Mouse (Mus musculus) embryonic fibroblast, embryonic 13.5 days (primary cell): Measurements from ENCODE around the gene Hist1h3f. TPM values are rescaled to one million over a fixed set of nuclear protein-coding genes. Genes with fewer than 3 reads are reported as not detected.
"Not testable (repeated sequence)": the region's sequence is repeated elsewhere in the genome, so short reads cannot be mapped to it uniquely, and the experiment has no call there.

ENCODE experiments used
- H3K27ac ChIP-seq: 2 replicates; pipeline ENCODE4 v1.5.1; 2012; ENCODE audit warnings: low read length, control low read depth, inconsistent platforms; ENCODE audit not compliant: insufficient read depth
- H3K4me1 ChIP-seq: 2 replicates; pipeline ENCODE4 v1.6.1; 2011; ENCODE audit warnings: low read length; ENCODE audit not compliant: control insufficient read depth, insufficient read depth
- H3K4me3 ChIP-seq: 2 replicates; pipeline ENCODE4 v1.5.1; 2011; ENCODE audit warnings: mild to moderate bottlenecking, control low read depth, low read length; ENCODE audit not compliant: insufficient read depth
- CTCF ChIP-seq: IDR thresholded peaks from 2 replicates; pipeline ENCODE4 v1.5.1; 2011; ENCODE audit warnings: mild to moderate bottlenecking, control low read depth, low read length, moderate library complexity, borderline replicate concordance; ENCODE audit not compliant: insufficient read depth
- POLR2A ChIP-seq: IDR thresholded peaks from 2 replicates; pipeline ENCODE4 v1.6.1; 2011; ENCODE audit warnings: low read depth, mild to moderate bottlenecking, control low read depth, low read length, moderate library complexity
- polyA plus RNA-seq: library from polyadenylated mRNA; stranded (reverse); fragments of >200 nt; gene quantifications from 2 replicates; pipeline ENCODE4 v1.2.4, GENCODE M21; 2011; ENCODE audit warnings: low read depth; ENCODE audit not compliant: missing spikeins, insufficient read length

Gene Hist1h3f
- polyA plus RNA-seq, 1 experiment, result 0.61 TPM

DNA sequence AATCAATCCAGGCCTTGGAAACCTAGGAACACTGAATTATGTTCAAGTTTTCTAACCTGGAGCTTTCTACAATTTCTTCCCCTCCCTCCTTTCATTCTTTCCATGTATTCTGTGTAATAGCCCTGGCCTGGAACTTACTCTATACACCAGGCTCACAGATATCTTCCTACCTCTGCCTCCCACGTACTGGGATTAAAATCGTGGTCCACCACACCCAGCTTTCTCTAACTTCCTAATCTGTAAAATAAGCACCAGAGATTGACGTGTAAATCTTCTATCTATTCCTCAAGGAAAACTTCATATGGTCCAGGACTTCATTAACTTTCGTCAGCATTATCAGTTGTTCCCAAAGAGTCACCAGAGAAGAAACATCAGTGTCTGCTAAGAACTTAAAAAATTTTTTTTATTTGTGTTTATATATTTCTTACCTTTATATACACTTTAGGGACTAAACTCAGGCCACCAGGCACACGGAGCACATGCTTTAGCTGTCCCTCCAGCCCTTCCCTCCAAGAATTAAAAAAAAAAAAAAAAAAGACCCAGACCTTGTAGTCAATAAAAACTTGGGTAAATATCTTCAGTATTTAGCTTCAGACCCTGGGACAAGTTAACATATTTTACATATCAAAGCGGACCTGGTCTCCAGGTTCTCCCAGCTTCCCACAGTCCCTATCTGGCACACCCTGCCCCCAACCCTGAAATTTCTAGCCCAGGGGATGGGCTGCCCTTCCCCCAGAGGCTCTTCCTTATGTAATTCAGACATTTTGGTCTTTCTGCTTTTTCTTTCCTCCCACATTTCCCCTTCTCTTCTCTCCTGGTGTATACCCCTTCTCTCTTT, 38.6 kb downstream of the Hist1h3f start:
- H3K27ac ChIP-seq, result peak overlapping the region; percentile 64
- H3K4me3 ChIP-seq, result peak overlapping the region; percentile 66
- TF ChIP-seq CTCF (no peak), POLR2A (peak; percentile 57)

DNA sequence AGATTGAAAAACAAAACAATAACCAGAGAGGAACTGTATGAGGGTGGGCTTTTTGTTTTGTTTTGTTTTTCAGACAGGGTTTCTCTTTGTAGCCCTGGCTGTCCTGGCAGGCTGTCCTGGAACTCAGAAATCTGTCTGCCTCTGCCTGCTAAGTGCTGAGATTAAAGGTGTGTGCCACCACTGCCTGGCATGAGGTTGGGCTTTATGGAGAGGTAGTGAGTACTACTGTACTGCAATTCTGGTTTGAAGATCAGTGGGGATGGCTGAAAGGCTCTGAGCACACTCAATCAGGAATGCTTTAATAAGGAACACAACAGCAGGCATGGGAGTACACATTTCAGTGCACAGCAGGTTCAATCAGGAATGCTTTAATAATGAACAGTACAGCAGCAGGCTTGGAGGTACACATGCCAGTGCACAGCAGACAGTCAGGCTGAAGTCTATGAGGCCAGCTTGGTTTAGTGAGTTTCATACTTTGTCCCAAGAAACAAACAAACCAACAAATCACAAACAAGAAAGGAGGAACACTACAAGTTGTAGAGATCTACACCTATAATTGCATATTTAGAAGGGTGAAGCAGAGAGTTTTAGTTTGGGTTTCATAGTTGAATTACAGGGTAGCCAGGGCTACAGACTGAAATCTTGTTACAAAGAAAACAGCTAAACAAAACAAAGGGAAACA, 39.7 kb downstream of the Hist1h3f start:
- H3K4me3 ChIP-seq, result no peak overlapping the region; the same call in 1 of the 2 replicates
- peaks cover 3% of the 10 kb centered on the region for H3K4me1 ChIP-seq
- peak overlapping the region; percentile 64 for H3K27ac ChIP-seq
- TF ChIP-seq POLR2A, result no peak

More for the DNA sequence above, 38.6 kb downstream of the Hist1h3f start:
- peaks cover 3% of the 10 kb centered on the region for H3K4me1 ChIP-seq

DNA sequence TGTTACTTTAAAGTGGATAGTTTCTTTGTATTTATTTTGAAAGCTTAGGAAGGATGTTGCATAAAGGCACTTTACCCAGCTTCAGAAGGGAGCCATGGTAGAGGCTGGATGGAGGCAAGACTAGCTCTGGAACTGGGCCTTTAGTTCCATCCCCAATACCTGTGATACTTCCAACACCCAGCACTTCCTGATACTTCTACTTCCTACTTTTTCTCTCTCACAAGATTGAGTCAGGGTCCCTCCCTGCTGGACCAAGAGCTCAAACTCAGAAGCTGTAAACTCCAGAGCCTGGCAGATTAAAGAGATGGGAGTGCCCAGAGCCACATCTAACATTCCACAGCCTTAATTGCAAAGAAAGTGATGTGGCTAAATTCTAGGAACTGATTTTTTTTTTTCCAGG, 40.5 kb downstream of the Hist1h3f start:
- TF ChIP-seq POLR2A (peak; percentile 8; the same call in 1 of the 2 replicates), CTCF (no peak)
- Histone ChIP-seq H3K27ac (peak overlapping the region; percentile 80), H3K4me1 (peaks cover 3% of the 10 kb centered on the region), H3K4me3 (peak overlapping the region; percentile 7; the same call in 1 of the 2 replicates)

DNA sequence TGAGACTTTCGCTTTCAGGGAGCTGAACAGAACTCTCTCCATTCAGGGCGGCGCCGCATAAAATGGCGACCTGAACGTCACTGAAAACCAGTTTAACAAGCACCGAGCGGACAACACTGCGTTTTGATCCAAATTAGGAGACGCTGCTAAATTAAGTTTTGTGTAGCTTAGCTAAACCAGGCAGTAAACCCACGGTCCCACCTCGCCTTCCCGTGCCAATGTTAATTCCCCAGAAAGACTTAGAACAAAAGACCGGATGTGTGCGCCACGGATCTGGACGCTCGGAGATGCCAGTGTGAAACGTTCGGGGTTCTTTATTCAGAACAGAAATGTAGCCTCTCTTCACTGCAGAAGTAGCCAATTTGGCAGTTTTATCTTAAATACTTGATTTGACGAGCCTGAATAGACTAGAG, 41.2 kb downstream of the Hist1h3f start:
- H3K4me1 ChIP-seq, result peaks cover 3% of the 10 kb centered on the region

DNA sequence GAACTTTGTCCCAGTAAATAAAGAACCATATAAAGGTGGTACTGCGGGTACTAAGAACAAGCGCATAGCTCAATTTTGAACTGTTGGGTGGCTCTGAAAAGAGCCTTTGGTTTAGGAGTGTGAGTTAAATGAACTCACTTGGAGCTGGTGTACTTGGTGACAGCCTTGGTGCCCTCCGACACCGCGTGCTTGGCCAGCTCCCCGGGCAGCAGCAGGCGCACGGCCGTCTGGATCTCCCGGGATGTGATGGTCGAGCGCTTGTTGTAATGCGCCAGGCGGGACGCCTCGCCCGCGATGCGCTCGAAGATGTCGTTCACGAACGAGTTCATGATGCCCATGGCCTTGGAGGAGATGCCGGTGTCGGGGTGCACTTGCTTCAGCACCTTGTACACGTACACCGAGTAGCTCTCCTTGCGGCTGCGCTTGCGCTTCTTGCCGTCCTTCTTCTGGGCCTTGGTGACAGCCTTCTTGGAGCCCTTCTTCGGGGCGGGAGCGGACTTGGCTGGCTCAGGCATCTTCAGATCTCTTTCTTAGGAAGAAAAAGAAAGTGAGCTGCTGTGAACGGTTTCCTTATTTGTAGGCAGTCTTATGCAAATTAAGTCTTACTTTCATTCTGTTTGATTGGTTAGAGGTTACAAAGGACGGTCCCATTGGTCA, 41.7 kb downstream of the Hist1h3f start:
- not testable (repeated sequence) for H3K4me1 ChIP-seq
- H3K4me3 ChIP-seq, result peak overlapping the region; percentile 24
- peak; percentile 95 for TF ChIP-seq POLR2A
- H3K27ac ChIP-seq, result peak overlapping the region; percentile 80

More for the DNA sequence above, 41.2 kb downstream of the Hist1h3f start:
- TF ChIP-seq POLR2A (peak; percentile 88), CTCF (no peak)
- peak overlapping the region; percentile 80 for H3K27ac ChIP-seq
- H3K4me3 ChIP-seq, result peak overlapping the region; percentile 24

DNA sequence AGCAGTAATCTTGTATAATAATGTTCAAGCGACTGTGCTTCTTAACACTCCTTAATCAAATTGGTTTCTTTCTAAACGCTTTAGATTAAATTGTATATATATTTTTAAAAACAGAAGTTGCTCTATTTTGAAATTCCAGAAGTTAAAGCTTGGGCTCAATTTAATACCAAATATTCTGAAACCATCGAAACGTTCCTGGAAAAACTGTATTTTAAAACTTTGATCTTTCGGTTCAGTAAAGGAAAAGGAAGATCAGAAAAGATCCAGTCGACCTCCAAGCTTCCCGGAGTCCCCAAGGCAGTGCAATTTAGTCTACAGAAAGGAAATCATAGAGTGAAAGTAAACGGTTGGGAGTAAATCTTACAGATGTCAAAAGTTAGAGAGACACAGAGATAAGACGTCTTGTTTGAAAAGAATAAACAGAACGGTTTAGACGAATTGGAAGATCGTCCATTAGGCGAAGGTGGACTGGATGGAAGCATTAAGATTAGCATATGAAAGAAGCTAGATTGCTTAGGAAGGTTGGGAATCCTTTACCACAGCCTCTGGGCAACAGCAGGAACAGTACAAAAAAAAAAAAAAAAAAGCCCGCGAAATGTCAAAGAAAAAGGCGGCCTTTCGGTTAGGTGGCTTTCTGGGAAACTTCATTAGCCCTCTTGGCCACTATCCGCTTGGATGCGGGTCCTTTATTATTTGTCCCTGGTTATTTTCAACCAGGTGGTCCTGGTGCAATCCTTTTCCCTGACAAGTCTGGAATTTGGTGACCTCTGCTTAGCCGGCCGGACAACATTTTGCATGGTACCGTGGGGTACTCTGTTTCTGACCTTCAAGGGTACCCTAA, 42.5 kb downstream of the Hist1h3f start:
- Histone ChIP-seq H3K4me1 (peaks cover 3% of the 10 kb centered on the region), H3K27ac (peak overlapping the region; percentile 94), H3K4me3 (peak overlapping the region; percentile 29)
- TF ChIP-seq POLR2A, result peak; percentile 33; the same call in 1 of the 2 replicates
- no peak for TF ChIP-seq CTCF

DNA sequence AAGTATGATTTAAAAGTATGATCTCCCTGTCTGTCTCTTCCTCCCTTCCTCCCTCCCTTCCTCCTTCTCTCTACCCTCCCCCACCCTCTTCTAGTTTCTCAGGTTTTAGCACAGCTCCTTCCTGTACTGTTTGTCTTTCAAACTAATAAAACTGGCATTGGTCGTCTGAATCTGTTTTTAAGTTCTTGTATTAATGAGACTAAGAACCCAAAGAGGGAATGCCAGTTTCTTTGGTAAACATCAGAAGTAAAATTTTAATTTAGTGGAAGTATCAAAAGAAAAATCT, 43.0 kb downstream of the Hist1h3f start:
- Histone ChIP-seq H3K27ac (peak overlapping the region; percentile 94), H3K4me3 (peak overlapping the region; percentile 29), H3K4me1 (peaks cover 3% of the 10 kb centered on the region)
- TF ChIP-seq POLR2A, result no peak
- no peak for TF ChIP-seq CTCF

DNA sequence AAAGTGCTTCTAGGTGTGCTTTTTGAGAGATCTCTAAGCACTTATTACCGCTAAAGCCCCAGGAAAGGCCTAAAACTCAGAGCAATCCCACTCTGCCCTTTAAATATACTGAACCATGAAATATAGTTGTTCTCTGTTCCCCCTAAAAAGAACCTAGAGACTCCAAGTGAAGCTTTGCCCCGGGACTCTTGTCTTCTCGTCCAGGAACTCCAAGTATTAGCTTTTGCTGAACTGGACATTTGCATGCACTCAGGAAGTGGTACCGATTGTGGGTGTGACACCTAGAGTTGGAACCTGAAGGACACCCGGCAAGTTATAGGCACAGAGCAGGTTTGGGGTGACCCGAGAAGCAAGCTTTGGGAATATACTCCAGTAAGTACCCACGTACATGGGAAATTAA, 47.4 kb downstream of the Hist1h3f start:
- TF ChIP-seq POLR2A (no peak), CTCF (no peak)
- H3K4me1 ChIP-seq, result no peaks in the 10 kb centered on the region; the same call in 1 of the 2 replicates
- no peak overlapping the region for H3K27ac ChIP-seq
- H3K4me3 ChIP-seq, result no peak overlapping the region

DNA sequence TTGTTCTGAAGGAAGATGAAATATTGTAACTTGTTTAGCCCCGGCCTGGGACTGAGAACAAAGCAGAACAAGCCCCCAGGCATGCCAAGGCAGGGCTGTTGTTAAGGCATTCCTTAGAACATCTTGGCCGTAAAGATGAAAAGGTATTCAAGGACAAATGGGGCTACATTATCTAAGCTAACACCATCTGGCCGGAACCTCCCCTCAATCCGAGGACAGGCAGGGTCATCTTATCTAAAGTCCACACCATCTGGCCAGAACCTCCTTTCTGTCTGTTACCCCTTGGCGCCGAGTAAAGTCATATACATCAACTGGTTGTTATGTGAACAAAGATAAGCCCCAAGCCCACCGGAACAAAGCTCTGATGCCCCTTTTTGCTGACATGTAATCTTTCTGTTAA, 48.0 kb downstream of the Hist1h3f start:
- H3K4me1 ChIP-seq, H3K27ac ChIP-seq, H3K4me3 ChIP-seq: not testable (repeated sequence)

DNA sequence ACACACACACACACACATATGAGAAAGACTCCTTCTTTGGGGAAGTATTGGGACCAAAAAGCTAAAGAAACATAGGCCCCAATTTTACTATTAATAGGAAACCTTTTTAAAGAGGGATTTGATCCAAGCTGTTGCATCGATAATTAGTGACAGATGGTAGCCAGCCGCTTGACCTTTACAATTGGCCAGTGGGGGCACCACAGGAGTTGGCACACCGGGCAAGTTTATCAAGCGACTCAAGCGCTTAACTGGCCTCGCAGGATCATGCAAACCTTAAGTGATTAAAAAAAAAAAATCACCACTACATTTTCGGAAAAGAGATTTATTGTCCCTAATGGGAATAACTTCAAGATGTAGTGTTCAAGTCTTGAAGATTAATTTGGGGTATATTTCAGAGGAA, 48.8 kb downstream of the Hist1h3f start:
- no peaks in the 10 kb centered on the region for H3K4me1 ChIP-seq
- H3K4me3 ChIP-seq, result no peak overlapping the region
- TF ChIP-seq POLR2A (no peak), CTCF (no peak)
- H3K27ac ChIP-seq, result no peak overlapping the region
